Mouse (Mus musculus) ES-Bruce4 (cell line): ENCODE results near the gene Ddx4. TPM values are rescaled to one million over a fixed set of nuclear protein-coding genes. Genes with fewer than 3 reads are reported as not detected.

Experiments used
- H3K27ac ChIP-seq: 2 replicates; pipeline ENCODE4 v1.5.1; 2012; ENCODE audit warnings: low read length, inconsistent platforms; ENCODE audit not compliant: insufficient read depth
- H3K27me3 ChIP-seq: 2 replicates; pipeline ENCODE4 v1.6.1; 2012; ENCODE audit warnings: mild to moderate bottlenecking, low read length, inconsistent platforms; ENCODE audit not compliant: control insufficient read depth, poor library complexity, insufficient read depth, severe bottlenecking
- H3K36me3 ChIP-seq: 2 replicates; pipeline ENCODE4 v1.6.1; 2012; ENCODE audit warnings: inconsistent platforms, mild to moderate bottlenecking, low read length, moderate library complexity; ENCODE audit not compliant: control insufficient read depth, poor library complexity, insufficient read depth, severe bottlenecking
- H3K4me1 ChIP-seq: one replicate; pipeline ENCODE4 v1.8.1; 2011; ENCODE audit warnings: low read length; ENCODE audit not compliant: control insufficient read depth, insufficient read depth
- H3K4me3 ChIP-seq: 2 replicates; pipeline ENCODE4 v1.5.1; 2011; ENCODE audit warnings: low read depth, mild to moderate bottlenecking, low read length
- H3K9ac ChIP-seq: 2 replicates; pipeline ENCODE4 v1.6.1; 2012; ENCODE audit warnings: low read depth, mild to moderate bottlenecking, inconsistent platforms; ENCODE audit not compliant: poor library complexity, severe bottlenecking
- H3K9me3 ChIP-seq: replicated peaks from 2 replicates; pipeline ENCODE4 v1.6.1; 2012; ENCODE audit warnings: mild to moderate bottlenecking, low read length, inconsistent platforms; ENCODE audit not compliant: control insufficient read depth, poor library complexity, insufficient read depth, severe bottlenecking
- CTCF ChIP-seq: IDR thresholded peaks from one replicate; pipeline ENCODE4 v1.8.1; 2011; ENCODE audit warnings: low read depth, low read length
- EP300 ChIP-seq: IDR thresholded peaks from 2 replicates; pipeline ENCODE4 v1.6.1; 2011; ENCODE audit warnings: low read depth, low read length; ENCODE audit not compliant: insufficient read depth
- POLR2A ChIP-seq: IDR thresholded peaks from one replicate; pipeline ENCODE4 v1.8.1; 2011; ENCODE audit warnings: low read length; ENCODE audit not compliant: insufficient read depth
- polyA plus RNA-seq: library from polyadenylated mRNA; stranded (reverse); fragments of >200 nt; gene quantifications from 2 replicates; pipeline ENCODE4 v1.2.4, GENCODE M21; 2011; ENCODE audit warnings: low read depth; ENCODE audit not compliant: missing spikeins, insufficient read depth, insufficient read length

Gene Ddx4
- polyA plus RNA-seq, 1 experiment: 15.3 TPM

DNA sequence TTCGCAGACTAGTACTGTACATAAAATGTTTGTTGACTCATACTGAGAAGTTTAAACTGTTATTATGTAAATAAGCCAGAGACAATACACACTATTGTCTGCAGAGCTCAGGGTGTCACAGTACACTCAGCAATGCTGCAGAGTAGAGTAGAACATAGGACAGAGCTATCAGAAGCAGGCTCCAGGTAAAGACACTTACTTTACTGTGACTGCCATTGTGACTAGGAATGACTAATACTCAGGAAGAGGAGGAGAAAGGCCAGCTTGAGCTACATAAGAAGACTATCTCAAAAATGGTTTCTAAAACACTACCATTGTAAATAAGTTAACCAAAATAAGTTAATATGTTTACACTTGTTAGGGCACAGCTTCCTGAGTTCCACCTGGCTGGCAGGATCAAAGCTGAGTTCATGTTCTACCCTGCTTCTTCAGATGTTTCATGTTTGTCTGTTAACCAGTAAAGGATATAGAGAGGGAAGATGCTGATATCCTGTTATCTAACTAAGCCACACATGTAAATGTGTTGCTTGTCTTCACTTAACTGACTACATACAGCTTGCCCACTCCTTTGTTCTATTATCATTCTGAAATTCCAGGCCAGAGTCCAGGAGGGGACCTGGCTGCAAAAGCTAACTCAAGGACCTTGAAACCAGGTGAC is 6.6 kb downstream of the Ddx4 start:
- H3K4me3 ChIP-seq: no peak overlapping the region
- TF ChIP-seq EP300: no peak
- TF ChIP-seq CTCF: no peak
- H3K9me3 ChIP-seq: no peaks in the 10 kb centered on the region
- H3K4me1 ChIP-seq: no peaks in the 10 kb centered on the region
- H3K27ac ChIP-seq: no peak overlapping the region
- H3K27me3 ChIP-seq: no peaks in the 10 kb centered on the region
- no peak overlapping the region for H3K9ac ChIP-seq
- no peaks in the 10 kb centered on the region for H3K36me3 ChIP-seq

DNA sequence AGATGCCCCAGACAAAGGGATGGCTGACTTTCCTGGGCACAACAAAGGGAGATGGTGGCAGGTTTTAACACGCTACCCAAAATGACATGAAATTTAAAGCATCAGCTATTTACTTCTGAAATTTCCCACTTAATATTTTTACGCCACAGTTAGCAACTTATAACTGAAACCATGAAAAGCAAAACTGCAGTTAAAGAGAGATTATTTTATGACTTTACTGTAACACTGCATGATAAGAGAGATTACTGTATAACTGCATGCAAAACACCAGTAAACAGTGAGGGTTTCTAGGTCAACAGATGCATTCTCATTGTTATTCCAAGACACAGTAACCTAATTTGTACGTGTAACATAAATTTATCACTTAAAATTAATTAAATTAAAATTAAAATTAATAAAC is 7.3 kb downstream of the Ddx4 start:
- Histone ChIP-seq H3K36me3 (no peaks in the 10 kb centered on the region), H3K9ac (no peak overlapping the region), H3K9me3 (no peaks in the 10 kb centered on the region), H3K4me3 (no peak overlapping the region), H3K27me3 (no peaks in the 10 kb centered on the region), H3K4me1 (no peaks in the 10 kb centered on the region), H3K27ac (no peak overlapping the region)
- TF ChIP-seq CTCF (no peak), POLR2A (no peak), EP300 (no peak)

DNA sequence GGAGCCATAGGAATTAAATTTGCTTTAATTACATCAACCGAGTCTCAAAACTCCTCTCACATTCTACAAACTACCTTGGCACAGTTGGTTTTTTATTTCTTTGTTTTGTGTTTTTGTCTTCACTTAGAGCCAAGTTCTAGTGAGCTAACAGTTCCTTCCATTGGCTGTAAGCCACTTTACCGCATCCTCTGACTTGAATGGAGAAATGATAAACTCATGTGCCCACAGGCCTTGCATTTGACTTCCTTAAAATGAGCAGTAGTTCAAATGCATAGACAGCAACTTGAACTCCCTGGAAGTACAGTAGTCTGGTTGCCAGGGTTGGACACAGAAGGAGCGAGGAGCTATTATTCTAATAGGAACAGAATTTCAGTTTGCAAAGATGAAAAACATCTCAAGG is 9.4 kb downstream of the Ddx4 start:
- no peaks in the 10 kb centered on the region for H3K4me1 ChIP-seq
- H3K9me3 ChIP-seq: no peaks in the 10 kb centered on the region
- TF ChIP-seq EP300: no peak
- TF ChIP-seq POLR2A: no peak
- H3K4me3 ChIP-seq: no peak overlapping the region
- no peak overlapping the region for H3K27ac ChIP-seq
- H3K27me3 ChIP-seq: no peaks in the 10 kb centered on the region
- no peaks in the 10 kb centered on the region for H3K36me3 ChIP-seq
- H3K9ac ChIP-seq: no peak overlapping the region

DNA sequence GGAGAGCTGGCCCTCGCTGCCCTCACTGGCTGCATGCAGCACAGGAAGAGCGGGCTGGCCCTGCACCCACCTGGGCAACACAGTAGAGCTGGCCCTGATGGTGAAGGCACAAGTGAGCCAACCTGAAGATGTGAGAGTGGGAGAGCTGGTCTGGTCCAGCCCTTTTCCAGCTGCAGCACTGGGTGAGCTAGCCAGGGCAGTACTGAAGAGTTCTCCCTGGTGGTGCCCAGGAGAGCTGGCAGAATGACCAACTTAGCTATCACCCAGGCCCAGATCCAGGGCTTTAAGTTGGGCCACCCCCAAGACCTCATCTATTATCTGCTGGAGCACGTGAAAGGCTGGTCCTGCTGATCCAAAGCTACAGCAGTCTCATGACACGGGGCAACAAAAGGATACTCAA is 13.2 kb downstream of the Ddx4 start:
- no peak overlapping the region for H3K4me3 ChIP-seq
- TF ChIP-seq EP300: no peak
- TF ChIP-seq POLR2A: no peak
- no peak for TF ChIP-seq CTCF
- H3K27ac ChIP-seq: no peak overlapping the region

DNA sequence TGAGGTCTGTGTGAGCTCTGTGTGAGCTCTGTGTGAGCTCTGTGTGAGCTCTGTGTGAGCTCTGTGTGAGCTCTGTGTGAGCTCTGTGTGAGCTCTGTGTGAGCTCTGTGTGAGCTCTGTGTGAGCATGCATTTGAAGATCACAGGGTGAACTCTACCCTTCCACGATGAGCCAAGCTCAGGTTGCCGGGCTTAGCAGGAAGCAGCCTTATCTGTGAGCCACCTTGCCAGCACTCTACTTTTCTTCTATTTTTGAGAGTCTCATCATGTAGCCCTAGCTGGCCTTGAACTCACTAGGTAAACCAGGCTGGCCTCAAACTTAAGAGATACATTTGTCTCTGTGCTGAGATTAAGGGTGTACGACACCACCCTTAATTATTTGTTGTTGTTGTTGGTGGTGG is 15.8 kb downstream of the Ddx4 start:
- H3K36me3 ChIP-seq: no peaks in the 10 kb centered on the region
- H3K4me3 ChIP-seq: no peak overlapping the region
- H3K9me3 ChIP-seq: no peaks in the 10 kb centered on the region
- H3K27ac ChIP-seq: no peak overlapping the region
- no peaks in the 10 kb centered on the region for H3K27me3 ChIP-seq
- H3K4me1 ChIP-seq: no peaks in the 10 kb centered on the region
- TF ChIP-seq EP300 (no peak), CTCF (no peak), POLR2A (no peak)
- H3K9ac ChIP-seq: no peak overlapping the region

More for the DNA sequence above, 13.2 kb downstream of the Ddx4 start:
- H3K36me3 ChIP-seq: no peaks in the 10 kb centered on the region
- H3K4me1 ChIP-seq: no peaks in the 10 kb centered on the region
- H3K9me3 ChIP-seq: no peaks in the 10 kb centered on the region
- H3K27me3 ChIP-seq: no peaks in the 10 kb centered on the region
- H3K9ac ChIP-seq: no peak overlapping the region

DNA sequence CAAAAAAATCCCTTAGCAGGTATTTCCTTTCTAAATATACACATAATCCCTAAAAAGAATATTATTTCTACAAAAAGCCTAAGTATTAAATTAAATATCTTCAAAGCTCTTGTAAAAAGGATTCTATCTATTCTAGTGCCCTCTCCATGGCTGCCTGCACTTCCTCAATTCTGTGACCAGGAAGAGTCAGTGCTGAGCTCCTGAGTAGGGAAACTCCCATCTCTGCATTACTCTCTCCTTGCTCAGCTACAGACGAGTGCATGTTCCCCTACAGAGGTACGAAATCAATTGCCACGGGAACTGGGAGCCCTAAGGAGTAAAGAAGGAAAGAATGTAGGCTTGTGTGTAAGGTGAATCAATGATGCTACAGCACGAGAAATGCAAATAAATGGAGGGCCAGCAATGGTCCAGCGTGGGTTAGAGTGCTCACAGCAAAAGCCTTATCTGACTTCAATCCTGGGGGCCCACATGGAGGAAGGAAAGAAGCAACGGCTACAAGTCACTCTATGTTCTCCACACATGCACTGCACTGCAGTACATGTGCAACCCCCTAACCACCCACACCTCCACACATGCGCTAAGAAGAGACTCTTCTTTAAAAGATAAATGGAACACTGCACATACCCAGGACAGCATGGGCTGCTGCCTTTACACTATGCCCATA is 17.0 kb downstream of the Ddx4 start:
- no peaks in the 10 kb centered on the region for H3K36me3 ChIP-seq
- no peak overlapping the region for H3K9ac ChIP-seq
- no peaks in the 10 kb centered on the region for H3K4me1 ChIP-seq
- no peak overlapping the region for H3K4me3 ChIP-seq
- no peaks in the 10 kb centered on the region for H3K27me3 ChIP-seq
- no peak overlapping the region for H3K27ac ChIP-seq
- H3K9me3 ChIP-seq: no peaks in the 10 kb centered on the region
- no peak for TF ChIP-seq POLR2A
- TF ChIP-seq EP300: no peak
- no peak for TF ChIP-seq CTCF
